Mouse (Mus musculus): Measurements from ENCODE around the gene Mospd2. TPM values are rescaled to one million over a fixed set of nuclear protein-coding genes. Genes with fewer than 3 reads are reported as not detected.
A peak's percentile ranks its signal among the peaks of the same experiment; 100 is the strongest.

Gene Mospd2
- 18.1 and 22.1 TPM in 2 replicates for polyA plus RNA-seq (2016; fragmentation: Nextera tagmentation; extraction: Ambion mirVana)

DNA sequence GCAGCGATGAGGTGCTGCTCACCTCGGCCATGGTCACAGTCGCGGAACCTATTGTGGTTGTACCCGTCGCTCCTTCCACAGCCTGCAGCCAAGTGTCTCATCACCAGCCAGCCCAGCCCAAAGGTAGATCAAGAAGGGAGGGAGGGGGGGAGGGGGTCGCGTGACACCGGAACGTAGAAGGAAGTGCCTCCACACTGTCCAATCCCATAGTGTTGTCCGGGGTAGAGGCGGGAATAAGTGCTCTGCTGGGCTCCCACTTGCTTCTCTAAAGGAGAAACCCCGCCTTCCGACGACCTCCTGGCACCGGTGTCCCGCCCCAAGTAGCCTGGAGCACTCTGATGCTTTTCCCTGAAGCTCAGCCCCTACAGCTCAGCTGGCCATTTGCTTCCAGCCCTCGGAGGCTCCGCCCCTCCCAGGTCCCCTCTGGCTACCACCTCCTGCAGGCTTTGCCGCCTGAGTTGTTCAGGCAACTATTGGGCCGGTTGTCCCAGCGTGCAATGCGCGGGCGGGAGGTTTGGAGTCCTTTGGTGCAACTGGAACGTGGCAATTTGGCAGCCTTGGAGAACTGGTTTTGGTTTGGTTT is at the start of gene Mospd2, which contains the start of gene Fancb:
TSS of gene Mospd2 (minus strand) at position 183 of the 583 bp plus-strand sequence.
TSS of gene Fancb (plus strand) at position 400 of the 583 bp plus-strand sequence.
- Histone ChIP-seq H3K9me3 (replicated peaks) (no peaks in the 10 kb centered on the region), H3K9ac (peak within 1 kb of the TSS; percentile 59), H3K27me3 (peaks cover 6% of the 10 kb centered on the region; the same call in 1 of the 2 replicates), H3K36me3 (no peaks in the 10 kb centered on the region), H3K4me1 (no peaks in the 10 kb centered on the region), H3K27ac (0 out of 2 replicates have a peak within 1 kb of the TSS, but pooled peaks have one; percentile 66), H3K4me3 (peak within 1 kb of the TSS; percentile 53), H3K4me2 (replicated peaks) (peak within 1 kb of the TSS; percentile 54)
- ATAC-seq (ENCODE audit: low FRiP score), result peak; percentile 100
- WGBS, result 13% methylated on average over 22 of the region's 26 CpGs

DNA sequence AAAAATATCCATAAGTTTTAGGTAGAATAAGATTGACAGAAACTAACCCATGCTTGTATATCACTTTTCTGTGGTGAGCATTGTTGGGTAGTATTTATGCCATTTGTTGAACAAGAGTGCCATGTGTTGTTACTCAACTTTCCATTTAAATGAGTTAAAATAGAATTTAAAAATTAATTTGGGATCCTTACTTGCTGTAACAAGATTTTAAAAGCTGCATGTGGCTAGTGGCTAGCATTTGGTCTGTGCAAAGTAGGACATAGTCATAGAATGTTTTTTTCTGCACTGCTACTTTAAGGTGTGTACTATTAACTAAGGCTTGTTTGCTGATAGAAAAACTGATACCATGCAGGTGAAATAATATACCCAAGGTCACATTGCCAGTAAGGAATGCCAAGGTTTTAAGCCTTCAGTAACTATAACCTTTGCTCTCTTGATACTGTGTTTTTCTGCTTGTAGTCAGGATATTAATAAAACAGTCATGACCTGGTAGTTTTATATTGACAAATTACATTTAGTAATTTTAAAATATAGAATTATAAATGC is 24.7 kb upstream of the Mospd2 start, which contains the start of gene Gm17604:
TSS of gene Gm17604 (minus strand) at position 51 of the 546 bp plus-strand sequence.
- Histone ChIP-seq H3K4me3 (no peak within 1 kb of the TSS), H3K27me3 (no peaks in the 10 kb centered on the region; the same call in 1 of the 2 replicates), H3K27ac (no peak within 1 kb of the TSS), H3K9ac (no peak within 1 kb of the TSS), H3K9me3 (replicated peaks) (no peaks in the 10 kb centered on the region), H3K4me2 (replicated peaks) (no peak within 1 kb of the TSS), H3K4me1 (no peaks in the 10 kb centered on the region), H3K36me3 (no peaks in the 10 kb centered on the region)
- no peak for ATAC-seq (ENCODE audit: low FRiP score)

DNA sequence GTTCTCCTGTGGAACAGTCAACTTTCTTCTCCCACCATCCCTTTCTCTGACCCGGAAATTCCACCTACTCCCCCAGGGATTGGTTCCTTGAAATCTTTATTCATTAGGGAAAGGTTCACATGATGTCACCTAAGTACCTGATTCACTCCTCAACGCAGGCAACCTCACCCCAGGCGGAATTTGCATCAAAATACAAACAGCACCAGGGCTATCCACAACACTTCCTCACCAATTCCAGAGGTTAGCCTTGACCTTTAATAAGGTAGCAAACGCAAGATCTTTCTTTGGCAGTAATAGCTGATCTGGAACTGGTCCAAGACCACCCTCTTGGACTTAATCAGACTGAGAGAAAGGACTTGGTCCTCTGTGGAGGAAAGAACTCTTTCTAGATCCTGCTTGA is 23.0 kb upstream of the Mospd2 start:
- H3K9ac ChIP-seq, result no peak overlapping the region

DNA sequence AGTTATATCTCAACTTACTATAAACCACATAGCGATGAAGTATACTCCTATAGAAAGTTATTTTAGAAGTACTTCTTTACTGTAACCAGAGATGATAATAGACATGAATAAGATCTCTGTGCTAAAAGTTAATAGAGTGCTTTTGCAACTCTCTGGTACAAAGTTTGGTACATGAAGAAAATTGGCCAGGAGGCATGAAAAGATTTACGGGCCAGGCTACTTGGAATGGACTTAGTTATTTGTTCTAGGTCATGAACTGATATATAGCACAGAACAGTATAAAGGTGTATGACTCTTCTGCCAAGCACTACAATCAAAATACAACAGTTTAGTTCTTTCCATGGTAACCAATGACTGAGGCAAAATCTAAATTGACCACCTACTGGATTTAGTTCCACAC is 1.3 kb downstream of the Mospd2 start:
- ATAC-seq (ENCODE audit: low FRiP score), result no peak
- Histone ChIP-seq H3K27ac (no peak overlapping the region), H3K4me2 (replicated peaks) (peak overlapping the region; percentile 54), H3K36me3 (no peaks in the 10 kb centered on the region), H3K9ac (no peak overlapping the region), H3K4me1 (no peaks in the 10 kb centered on the region), H3K9me3 (replicated peaks) (no peaks in the 10 kb centered on the region), H3K4me3 (no peak overlapping the region), H3K27me3 (peaks cover 6% of the 10 kb centered on the region; the same call in 1 of the 2 replicates)
- 95% methylated on average over 2 of the region's 2 CpGs for WGBS

More for the DNA sequence above, 23.0 kb upstream of the Mospd2 start:
- no peak overlapping the region for H3K27ac ChIP-seq
- H3K9me3 ChIP-seq (replicated peaks), result no peaks in the 10 kb centered on the region
- WGBS, result 36% methylated on average over 4 of the region's 4 CpGs
- no peak overlapping the region for H3K4me2 ChIP-seq (replicated peaks)
- H3K36me3 ChIP-seq, result no peaks in the 10 kb centered on the region
- H3K27me3 ChIP-seq, result no peaks in the 10 kb centered on the region; the same call in 1 of the 2 replicates
- ATAC-seq (ENCODE audit: low FRiP score), result no peak
- H3K4me1 ChIP-seq, result no peaks in the 10 kb centered on the region
- H3K4me3 ChIP-seq, result no peak overlapping the region

DNA sequence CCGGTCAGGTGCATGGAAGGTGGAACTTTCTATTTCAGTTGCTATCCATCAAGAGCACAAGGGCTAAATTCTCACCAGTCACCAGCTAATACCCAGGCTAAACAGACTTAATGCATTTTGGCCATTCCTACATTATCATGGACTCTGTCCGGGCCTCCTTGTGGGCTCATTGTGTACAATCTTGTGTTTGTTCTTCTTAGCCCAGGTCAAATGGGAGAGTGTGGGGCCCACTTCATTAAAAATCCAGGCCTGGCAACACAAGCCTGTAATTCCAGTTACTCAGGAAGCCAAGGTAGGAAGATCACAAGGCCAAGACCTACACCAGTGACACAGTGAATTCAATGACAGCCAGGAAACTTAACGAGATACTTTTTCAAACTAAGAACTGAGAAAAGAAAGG is 9.0 kb downstream of the Mospd2 start:
- Histone ChIP-seq H3K27ac (no peak overlapping the region), H3K27me3 (peaks cover 4% of the 10 kb centered on the region; the same call in 1 of the 2 replicates), H3K9ac (no peak overlapping the region), H3K4me2 (replicated peaks) (no peak overlapping the region), H3K4me1 (no peaks in the 10 kb centered on the region), H3K36me3 (no peaks in the 10 kb centered on the region), H3K4me3 (no peak overlapping the region), H3K9me3 (replicated peaks) (no peaks in the 10 kb centered on the region)
- WGBS, result 83% methylated on average over 3 of the region's 3 CpGs
- ATAC-seq (ENCODE audit: low FRiP score), result no peak

DNA sequence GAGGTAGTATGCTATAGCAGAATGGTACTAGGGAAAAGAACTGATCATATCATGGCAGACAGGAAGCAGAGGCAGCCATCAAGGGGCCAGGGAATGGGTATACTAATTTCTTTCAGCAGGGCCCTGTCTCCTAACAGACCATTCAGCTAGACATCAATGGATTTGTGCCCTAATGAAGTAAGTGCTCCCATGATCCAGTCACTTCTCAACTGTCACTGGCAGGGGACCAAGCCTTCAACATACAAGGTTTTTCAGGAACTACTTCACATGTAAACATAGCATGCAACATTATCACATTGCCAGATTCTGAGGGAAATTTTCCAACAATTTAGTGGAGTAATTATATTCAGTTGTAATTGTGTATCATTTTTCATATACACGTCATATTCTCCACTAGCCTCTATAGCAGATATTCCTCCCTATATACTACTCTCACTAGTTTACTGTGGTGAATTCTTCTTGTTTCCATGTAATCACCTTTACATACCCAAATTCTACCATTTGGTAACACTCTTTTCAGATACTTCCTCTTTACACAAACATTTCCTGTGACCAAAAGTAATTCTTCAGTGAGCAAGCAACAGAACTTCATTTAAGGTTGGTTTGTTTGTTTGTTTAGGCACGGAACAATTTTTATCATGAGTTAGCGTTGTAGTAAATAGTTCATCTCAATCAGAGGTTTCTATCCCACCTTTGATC is 14.3 kb downstream of the Mospd2 start:
- Histone ChIP-seq H3K4me3 (no peak overlapping the region), H3K36me3 (peaks cover 5% of the 10 kb centered on the region; the same call in 1 of the 2 replicates), H3K27me3 (0 out of 2 replicates have a peak, but pooled peaks cover 4% of the 10 kb centered on the region), H3K9me3 (replicated peaks) (no peaks in the 10 kb centered on the region), H3K4me2 (replicated peaks) (no peak overlapping the region), H3K4me1 (no peaks in the 10 kb centered on the region), H3K9ac (no peak overlapping the region), H3K27ac (no peak overlapping the region)
- 91% methylated on average over 3 of the region's 3 CpGs for WGBS
- no peak for ATAC-seq (ENCODE audit: low FRiP score)

DNA sequence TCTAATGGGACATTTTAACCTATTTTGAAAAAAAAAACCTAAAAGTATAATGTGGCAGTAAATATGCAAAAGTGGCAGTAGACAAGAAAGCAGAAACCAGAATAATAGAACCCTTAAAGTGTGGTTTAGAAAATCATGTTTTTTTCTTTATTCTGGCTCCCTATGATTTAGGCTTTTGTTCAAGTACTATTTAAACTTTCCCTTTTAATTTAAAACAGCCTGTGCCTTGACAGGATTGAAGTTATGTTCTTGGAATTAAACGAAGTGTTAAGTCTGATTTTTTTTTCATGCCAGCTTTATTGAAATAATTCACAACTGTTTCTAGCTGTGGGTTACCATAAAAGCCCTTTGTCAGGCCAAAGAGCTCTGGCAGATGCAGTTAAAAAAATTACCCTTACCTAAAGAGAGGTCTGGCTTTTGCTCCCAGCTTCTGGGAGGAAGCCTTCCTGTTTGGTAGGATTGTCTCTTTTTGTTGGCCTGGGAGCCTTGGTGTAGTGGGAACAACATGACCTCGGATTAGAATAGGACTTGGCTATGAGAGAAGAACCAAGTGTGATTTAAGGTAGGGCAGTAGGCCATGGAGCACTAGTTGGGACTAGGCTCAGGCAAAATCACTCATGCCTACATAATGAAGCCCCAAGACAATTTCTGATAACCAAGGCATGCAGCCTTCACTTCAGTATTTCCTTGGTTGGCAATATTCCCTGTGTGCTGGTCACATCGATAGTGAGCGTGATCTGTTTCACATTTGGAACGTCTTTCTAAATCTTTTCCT is 27.4 kb downstream of the Mospd2 start:
- H3K27ac ChIP-seq, result no peak overlapping the region
- no peaks in the 10 kb centered on the region for H3K27me3 ChIP-seq
- H3K4me3 ChIP-seq, result no peak overlapping the region
- H3K36me3 ChIP-seq, result no peaks in the 10 kb centered on the region
- no peaks in the 10 kb centered on the region for H3K4me1 ChIP-seq
- WGBS, result 81% methylated on average over 5 of the region's 5 CpGs
- H3K4me2 ChIP-seq (replicated peaks), result no peak overlapping the region
- no peak overlapping the region for H3K9ac ChIP-seq
- H3K9me3 ChIP-seq (replicated peaks), result no peaks in the 10 kb centered on the region
- ATAC-seq (ENCODE audit: low FRiP score), result no peak

DNA sequence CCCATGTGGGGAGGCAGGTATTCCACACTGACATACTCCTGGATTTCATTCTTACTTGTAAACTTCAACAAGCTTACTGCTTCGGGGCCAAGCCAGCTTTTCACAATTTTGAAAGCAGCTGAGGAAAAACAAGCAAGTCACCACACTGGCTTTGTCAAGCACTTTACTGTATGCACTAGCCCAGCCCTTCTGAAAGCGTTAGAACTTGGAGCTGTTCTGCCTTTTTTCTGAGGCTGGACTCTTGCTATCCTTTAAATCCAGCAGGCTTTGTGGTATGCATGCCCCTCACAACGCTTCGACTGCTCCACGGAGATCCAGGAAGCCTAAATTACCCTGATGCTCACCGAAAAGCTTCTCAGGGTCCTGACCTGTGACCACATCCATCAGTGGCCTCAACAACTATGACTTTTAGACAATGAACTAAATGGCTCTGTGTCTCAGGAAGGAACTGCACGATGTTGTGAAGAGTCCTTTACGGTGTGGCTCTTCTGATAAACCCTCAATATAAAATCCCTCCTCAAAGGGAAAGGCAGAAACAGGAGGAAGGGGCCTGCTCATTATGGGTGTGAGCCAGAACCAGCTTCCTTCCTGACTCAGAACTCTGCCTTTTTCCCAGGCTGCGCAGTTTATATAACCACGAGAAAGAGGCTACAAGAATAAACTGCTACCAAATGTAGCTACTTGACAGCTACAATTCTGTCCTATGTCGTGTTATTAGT is 28.2 kb downstream of the Mospd2 start:
- no peak for ATAC-seq (ENCODE audit: low FRiP score)
- no peak overlapping the region for H3K27ac ChIP-seq

DNA sequence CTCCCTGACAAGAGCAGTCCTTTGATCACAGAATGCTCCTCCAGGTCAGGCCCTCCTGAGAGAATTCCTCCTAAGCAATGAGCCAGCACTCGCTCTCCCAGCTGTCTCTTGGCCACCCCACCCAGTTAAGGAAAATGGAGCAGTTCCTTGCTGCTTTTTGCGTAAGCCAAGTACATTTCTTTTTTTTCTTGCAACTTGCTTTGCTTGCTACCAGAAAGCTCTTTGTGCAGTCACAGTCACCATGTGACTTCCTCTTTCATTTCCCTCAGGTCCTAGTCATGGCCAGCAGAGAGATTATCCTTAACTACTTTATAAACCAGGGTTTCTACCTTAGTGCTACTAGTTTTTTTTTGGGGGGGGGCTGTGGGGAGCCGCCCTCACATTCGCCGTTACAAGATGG is 38.6 kb downstream of the Mospd2 start:
- Histone ChIP-seq H3K36me3 (peaks cover 10% of the 10 kb centered on the region), H3K9ac (no peak overlapping the region), H3K9me3 (replicated peaks) (no peaks in the 10 kb centered on the region), H3K4me3 (no peak overlapping the region), H3K4me1 (no peaks in the 10 kb centered on the region), H3K27ac (no peak overlapping the region), H3K4me2 (replicated peaks) (no peak overlapping the region), H3K27me3 (0 out of 2 replicates have a peak, but pooled peaks cover 3% of the 10 kb centered on the region)
- 88% methylated on average over 5 of the region's 5 CpGs for WGBS
- no peak for ATAC-seq (ENCODE audit: low FRiP score)

More for the DNA sequence above, 28.2 kb downstream of the Mospd2 start:
- Histone ChIP-seq H3K9me3 (replicated peaks) (no peaks in the 10 kb centered on the region), H3K4me1 (no peaks in the 10 kb centered on the region), H3K27me3 (no peaks in the 10 kb centered on the region), H3K9ac (no peak overlapping the region), H3K4me2 (replicated peaks) (no peak overlapping the region), H3K4me3 (no peak overlapping the region), H3K36me3 (no peaks in the 10 kb centered on the region)
- WGBS, result 59% methylated on average over 11 of the region's 11 CpGs

DNA sequence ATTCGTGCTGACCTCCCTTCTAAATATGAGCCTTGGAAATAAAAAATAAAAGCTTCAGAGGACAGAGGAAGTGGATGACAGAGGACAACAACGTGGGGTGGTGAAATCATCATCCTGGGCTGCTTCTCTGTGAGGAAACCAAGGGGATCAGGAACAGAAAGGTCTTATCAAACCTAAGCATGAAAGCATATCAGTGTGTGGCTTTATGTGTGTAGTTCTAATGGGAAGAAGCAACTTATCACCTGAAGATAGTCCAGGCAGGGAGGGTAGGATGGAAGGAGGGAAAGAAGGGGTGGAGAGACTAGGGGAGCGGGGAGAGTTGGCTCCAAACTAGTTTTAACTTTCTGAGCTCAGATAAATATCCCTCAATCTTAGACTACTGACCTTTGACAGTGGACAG is 67.2 kb downstream of the Mospd2 start:
- Histone ChIP-seq H3K9me3 (replicated peaks) (no peaks in the 10 kb centered on the region), H3K4me1 (no peaks in the 10 kb centered on the region), H3K9ac (no peak overlapping the region), H3K36me3 (no peaks in the 10 kb centered on the region), H3K4me2 (replicated peaks) (no peak overlapping the region), H3K27me3 (no peaks in the 10 kb centered on the region), H3K4me3 (no peak overlapping the region), H3K27ac (no peak overlapping the region)
- ATAC-seq (ENCODE audit: low FRiP score), result no peak
- 78% methylated on average over 3 of the region's 3 CpGs for WGBS

DNA sequence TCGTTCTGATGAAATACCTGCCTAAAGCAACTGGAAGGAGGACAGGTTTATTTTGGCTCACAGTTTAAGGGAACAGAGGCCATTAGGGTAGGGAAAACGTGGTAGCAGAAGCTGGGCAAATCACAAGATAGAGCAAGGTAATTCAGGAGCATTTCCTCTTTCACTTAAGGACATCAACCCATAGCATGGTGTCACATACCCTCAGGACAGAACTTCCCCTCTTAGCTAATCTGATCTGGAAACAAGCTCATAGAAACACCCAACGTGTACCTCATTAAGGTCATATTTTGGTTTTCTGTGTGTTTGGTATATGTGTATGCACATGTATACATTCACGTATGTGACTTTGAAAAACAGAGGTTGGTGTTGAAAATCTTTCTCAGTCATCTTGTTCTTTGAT is 68.0 kb downstream of the Mospd2 start:
- Histone ChIP-seq H3K4me1 (no peaks in the 10 kb centered on the region), H3K4me2 (replicated peaks) (no peak overlapping the region), H3K27ac (no peak overlapping the region), H3K4me3 (no peak overlapping the region), H3K9ac (no peak overlapping the region), H3K9me3 (replicated peaks) (no peaks in the 10 kb centered on the region), H3K27me3 (no peaks in the 10 kb centered on the region), H3K36me3 (no peaks in the 10 kb centered on the region)
- WGBS, result 79% methylated on average over 4 of the region's 4 CpGs
- no peak for ATAC-seq (ENCODE audit: low FRiP score)
